Mouse (Mus musculus) stomach, postnatal 0 days (tissue): Measurements from ENCODE around the gene Nagpa. TPM values are rescaled to one million over a fixed set of nuclear protein-coding genes. Genes with fewer than 3 reads are reported as not detected.

Source experiments
- ATAC-seq: fragments of 200-750 bp; cut with Nextera tagmentation; 2 replicates; pipeline ENCODE4 v1.8.0; 2017; ENCODE audit not compliant: low FRiP score, low TSS enrichment
- DNase-seq: peaks from one replicate; pipeline ENCODE4 v3.0.0-alpha.2; 2016; ENCODE audit warnings: low spot score
- H3K27ac ChIP-seq: fragments of 300-500 bp; sonication (generic); replicated peaks from 2 replicates; pipeline ENCODE4 v1.5.1; 2014; ENCODE audit warnings: mild to moderate bottlenecking, control low read depth
- H3K27me3 ChIP-seq: fragments of 300-500 bp; sonication (generic); 2 replicates; pipeline ENCODE4 v1.6.1; 2014; ENCODE audit warnings: low read length; ENCODE audit not compliant: control insufficient read depth, insufficient read depth
- H3K36me3 ChIP-seq: fragments of 300-500 bp; sonication (generic); 2 replicates; pipeline ENCODE4 v1.6.1; 2014; ENCODE audit warnings: low read length, mixed read lengths; ENCODE audit not compliant: control insufficient read depth, insufficient read depth
- H3K4me1 ChIP-seq: fragments of 300-500 bp; sonication (generic); replicated peaks from 2 replicates; pipeline ENCODE4 v1.6.1; 2014; ENCODE audit warnings: antibody characterized with exemption; ENCODE audit not compliant: control insufficient read depth, insufficient read depth
- H3K4me2 ChIP-seq: fragments of 300-500 bp; sonication (generic); replicated peaks from 2 replicates; pipeline ENCODE4 v1.6.1; 2014; ENCODE audit warnings: low read depth, mild to moderate bottlenecking, control low read depth, moderate library complexity
- H3K4me3 ChIP-seq: fragments of 300-500 bp; sonication (generic); 2 replicates; pipeline ENCODE4 v1.5.1; 2014; ENCODE audit warnings: low read depth, low read length, control low read depth
- H3K9ac ChIP-seq: fragments of 300-500 bp; sonication (generic); 2 replicates; pipeline ENCODE4 v1.6.1; 2014; ENCODE audit warnings: mild to moderate bottlenecking, low read length, control low read depth, mixed read lengths
- H3K9me3 ChIP-seq: fragments of 300-500 bp; sonication (generic); 2 replicates; pipeline ENCODE4 v1.6.1; 2016; ENCODE audit warnings: low read length; ENCODE audit not compliant: control insufficient read depth
- CTCF ChIP-seq: IDR thresholded peaks from 2 replicates; pipeline ENCODE4 v1.5.1; 2016; ENCODE audit warnings: antibody characterized with exemption, low read depth, mild to moderate bottlenecking, moderate library complexity
- EP300 ChIP-seq: optimal IDR thresholded peaks from 2 replicates; pipeline ENCODE3; 2016; ENCODE audit warnings: antibody characterized with exemption
- WGBS: fragments of 180-500 bp; shearing (Covaris S2); extraction: QIAGEN DNeasy Blood & Tissue Kit; methylation state at CpG from one replicate; pipeline ENCODE4 v1.1.7; 2014; 5-methylcytosine and 5-hydroxymethylcytosine counted together
- polyA plus RNA-seq: library from polyadenylated mRNA; unstranded; fragments of >200 nt; fragmentation: Nextera tagmentation; extraction: Ambion mirVana; gene quantifications from 2 replicates; pipeline ENCODE4 v1.2.1, GENCODE M21; 2015

Gene Nagpa
- polyA plus RNA-seq, 1 experiment from 2014 or later: 11.2 TPM

DNA sequence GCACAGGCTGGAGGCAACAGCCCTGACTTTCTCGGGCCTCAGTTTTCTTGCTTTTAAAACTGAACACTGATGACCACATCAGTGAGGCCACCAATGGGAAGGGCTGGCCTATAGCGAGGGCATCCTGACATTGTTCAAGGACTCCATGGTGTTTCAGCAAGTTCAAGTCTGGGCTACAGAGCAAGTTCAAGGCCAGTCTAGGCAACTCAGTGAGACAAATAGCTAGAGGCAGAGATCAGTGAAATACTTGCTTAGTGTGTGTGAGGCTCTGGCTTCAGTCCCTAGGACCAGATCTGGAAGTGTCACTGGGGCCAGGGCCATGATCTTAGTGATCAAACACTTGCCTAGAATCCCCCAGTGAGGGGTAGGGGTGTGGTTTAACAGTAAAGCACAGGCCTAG is 35.8 kb downstream of the Nagpa start:
- 72% methylated on average over 2 of the region's 2 CpGs for WGBS
- Histone ChIP-seq H3K9ac (no peak overlapping the region), H3K9me3 (no peaks in the 10 kb centered on the region), H3K27ac (no peak overlapping the region), H3K36me3 (no peaks in the 10 kb centered on the region), H3K4me1 (no peaks in the 10 kb centered on the region), H3K27me3 (no peaks in the 10 kb centered on the region), H3K4me3 (no peak overlapping the region), H3K4me2 (no peak overlapping the region)
- TF ChIP-seq CTCF: no peak
- no peak for ATAC-seq
- DNase-seq: no peak

DNA sequence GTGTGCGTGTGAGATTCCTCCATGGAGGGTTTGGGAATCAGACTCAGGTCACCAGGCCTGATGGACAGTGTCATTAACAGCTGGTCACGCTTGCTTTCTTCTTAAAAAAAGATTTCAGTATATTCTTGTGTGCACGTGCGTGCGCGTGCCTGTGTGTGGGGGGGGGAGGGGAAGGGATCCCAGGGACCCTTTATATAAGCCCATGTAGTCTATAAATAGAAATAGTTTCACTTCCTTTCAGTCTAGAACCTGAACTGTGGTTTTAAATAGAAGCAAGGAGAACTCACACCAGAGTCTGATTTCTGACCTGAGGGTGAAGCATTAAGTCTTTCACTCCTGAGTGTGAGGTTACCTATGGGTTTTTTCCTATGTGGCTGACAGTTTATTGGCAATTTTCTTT is 39.5 kb downstream of the Nagpa start:
- Histone ChIP-seq H3K36me3 (no peaks in the 10 kb centered on the region), H3K4me1 (no peaks in the 10 kb centered on the region), H3K27ac (no peak overlapping the region), H3K4me3 (no peak overlapping the region), H3K27me3 (no peaks in the 10 kb centered on the region), H3K9ac (no peak overlapping the region), H3K9me3 (no peaks in the 10 kb centered on the region), H3K4me2 (no peak overlapping the region)
- ATAC-seq (no peak), DNase-seq (no peak)
- WGBS: 63% methylated on average over 6 of the region's 6 CpGs
- TF ChIP-seq EP300: no peak
- TF ChIP-seq CTCF: no peak

- ATAC-seq (no peak), DNase-seq (no peak)
- Histone ChIP-seq H3K4me1 (no peaks in the 10 kb centered on the region), H3K9me3 (no peaks in the 10 kb centered on the region), H3K4me2 (no peak overlapping the region), H3K27me3 (no peaks in the 10 kb centered on the region), H3K36me3 (no peaks in the 10 kb centered on the region), H3K4me3 (no peak overlapping the region), H3K9ac (no peak overlapping the region), H3K27ac (no peak overlapping the region)
- 61% methylated on average over 8 of the region's 8 CpGs for WGBS
- no peak for TF ChIP-seq CTCF
- TF ChIP-seq EP300: no peak
These were observed 44.6 kb downstream of the Nagpa start for GRCm38 (mm10) chr16:5159248-5159647.

- Histone ChIP-seq H3K27me3 (no peaks in the 10 kb centered on the region), H3K9me3 (no peaks in the 10 kb centered on the region), H3K4me2 (no peak overlapping the region), H3K4me3 (no peak overlapping the region), H3K27ac (no peak overlapping the region), H3K4me1 (no peaks in the 10 kb centered on the region), H3K9ac (no peak overlapping the region), H3K36me3 (no peaks in the 10 kb centered on the region)
- TF ChIP-seq CTCF: no peak
- no peak for TF ChIP-seq EP300
- no peak for ATAC-seq
- WGBS: 78% methylated on average over 3 of the region's 3 CpGs
- no peak for DNase-seq
These were observed 46.7 kb downstream of the Nagpa start for GRCm38 (mm10) chr16:5157113-5157512.

DNA sequence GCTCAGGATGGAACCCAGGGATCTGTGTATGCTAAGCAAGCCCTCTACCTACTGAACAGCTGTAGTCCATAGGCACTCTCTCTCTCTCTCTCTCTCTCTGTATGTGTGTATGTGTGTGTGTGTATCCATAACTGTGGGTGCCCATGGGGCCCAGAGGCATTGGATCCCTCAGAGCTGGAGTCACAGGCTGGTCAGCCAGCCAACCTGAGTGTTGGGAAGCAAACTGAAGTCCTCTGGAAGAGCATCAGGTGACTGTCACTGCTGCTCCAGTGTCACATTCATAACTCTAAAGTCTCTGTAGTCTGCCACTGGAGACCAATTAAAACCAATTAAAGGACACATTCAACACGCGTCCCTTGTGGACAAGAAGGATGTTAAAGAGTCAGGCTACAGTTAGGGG is 47.3 kb downstream of the Nagpa start:
- Histone ChIP-seq H3K4me2 (no peak overlapping the region), H3K27ac (no peak overlapping the region), H3K9ac (no peak overlapping the region), H3K27me3 (no peaks in the 10 kb centered on the region), H3K4me1 (no peaks in the 10 kb centered on the region), H3K36me3 (no peaks in the 10 kb centered on the region), H3K9me3 (no peaks in the 10 kb centered on the region), H3K4me3 (no peak overlapping the region)
- 75% methylated on average over 2 of the region's 2 CpGs for WGBS
- TF ChIP-seq EP300: no peak
- no peak for TF ChIP-seq CTCF
- ATAC-seq: no peak
- no peak for DNase-seq

DNA sequence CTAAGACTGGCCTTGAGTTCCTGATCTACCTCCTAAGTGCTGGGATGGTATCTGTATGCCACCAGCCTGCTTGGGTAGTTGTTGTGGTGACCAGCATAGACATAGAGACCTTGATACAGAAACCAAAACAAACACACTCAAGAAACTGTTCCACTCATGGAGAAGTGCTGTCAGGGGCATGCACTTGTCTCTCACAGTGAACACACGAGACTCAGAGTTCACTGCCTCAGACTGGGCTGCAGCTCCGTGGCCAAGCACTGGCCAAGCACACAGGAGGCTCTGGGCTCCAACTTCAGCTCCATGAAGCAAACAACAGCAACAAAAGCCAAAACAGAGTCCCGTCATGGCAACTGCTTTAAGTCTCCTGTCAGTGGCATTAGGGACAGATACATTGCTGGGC is 48.8 kb downstream of the Nagpa start:
- Histone ChIP-seq H3K4me2 (no peak overlapping the region), H3K9me3 (no peaks in the 10 kb centered on the region), H3K4me3 (no peak overlapping the region), H3K4me1 (no peaks in the 10 kb centered on the region), H3K27me3 (no peaks in the 10 kb centered on the region), H3K36me3 (no peaks in the 10 kb centered on the region), H3K27ac (no peak overlapping the region), H3K9ac (no peak overlapping the region)
- ATAC-seq: no peak
- TF ChIP-seq EP300 (no peak), CTCF (no peak)
- WGBS: 56% methylated on average over 3 of the region's 3 CpGs
- no peak for DNase-seq
